Mouse (Mus musculus) neural tube, embryonic 10.5 days (tissue): Measurements from ENCODE around the gene Rps26.
"Not testable (repeated sequence)": the region's sequence is repeated elsewhere in the genome, so short reads cannot be mapped to it uniquely, and the experiment has no call there.

Source experiments
- DNase-seq: peaks from one replicate; pipeline ENCODE4 v3.0.0-alpha.2; 2017; ENCODE audit warnings: low spot score; ENCODE audit errors: extremely low spot score

The Rps26 gene

GRCm38 (mm10) chr10:128641871-128642270, 15.3 kb upstream of the Rps26 start:
- DNase-seq = no peak

- DNase-seq = no peak
Measured at GRCm38 (mm10) chr10:128640891-128641290, 14.3 kb upstream of the Rps26 start.

GRCm38 (mm10) chr10:128639999-128640398, 13.5 kb upstream of the Rps26 start:
- DNase-seq = no peak

GRCm38 (mm10) chr10:128637011-128637410, 10.5 kb upstream of the Rps26 start:
- peak; percentile 29 for DNase-seq

GRCm38 (mm10) chr10:128636561-128636960, 10.0 kb upstream of the Rps26 start:
- no peak for DNase-seq

- no peak for DNase-seq
Measured at GRCm38 (mm10) chr10:128635697-128636096, 9.2 kb upstream of the Rps26 start.

- no peak for DNase-seq
Measured at GRCm38 (mm10) chr10:128631571-128631970, 5.0 kb upstream of the Rps26 start.

GRCm38 (mm10) chr10:128630306-128630705, 3.8 kb upstream of the Rps26 start:
- DNase-seq = not testable (repeated sequence)

- DNase-seq = no peak
Measured at GRCm38 (mm10) chr10:128629746-128630145, 3.2 kb upstream of the Rps26 start.

- DNase-seq = no peak
Measured at GRCm38 (mm10) chr10:128627398-128628317, 1.1 kb upstream of the Rps26 start.

- DNase-seq = no peak
Measured at GRCm38 (mm10) chr10:128625287-128625894, 1.2 kb downstream of the Rps26 start.

GRCm38 (mm10) chr10:128623106-128623613, 3.4 kb downstream of the Rps26 start:
- DNase-seq = not testable (repeated sequence)

GRCm38 (mm10) chr10:128622702-128623101, 3.8 kb downstream of the Rps26 start:
- DNase-seq = no peak

GRCm38 (mm10) chr10:128621986-128622520, 4.5 kb downstream of the Rps26 start:
- DNase-seq = no peak

- no peak for DNase-seq
Measured at GRCm38 (mm10) chr10:128620241-128620640, 6.3 kb downstream of the Rps26 start.

- not testable (repeated sequence) for DNase-seq
Measured at GRCm38 (mm10) chr10:128619148-128619547, 7.4 kb downstream of the Rps26 start.

- no peak for DNase-seq
Measured at GRCm38 (mm10) chr10:128618570-128618969, 8.0 kb downstream of the Rps26 start.

- DNase-seq = not testable (repeated sequence)
Measured at GRCm38 (mm10) chr10:128615798-128616448, 10.6 kb downstream of the Rps26 start.

GRCm38 (mm10) chr10:128614934-128615333, 11.6 kb downstream of the Rps26 start:
- no peak for DNase-seq

- not testable (repeated sequence) for DNase-seq
Measured at GRCm38 (mm10) chr10:128613820-128614219, 12.7 kb downstream of the Rps26 start.

- DNase-seq = no peak
Measured at GRCm38 (mm10) chr10:128613154-128613440, 13.4 kb downstream of the Rps26 start.
